Mouse (Mus musculus): ENCODE measurements around the gene Naif1.

Naif1 gene

GRCm38 (mm10) chr2:32500461-32500860 lies 50.2 kb downstream of the Naif1 start:
- DNase-seq (ENCODE audit: low read depth, low spot score): no peak

- no peak for DNase-seq (ENCODE audit: low read depth, low spot score)
These were observed 51.6 kb downstream of the Naif1 start for GRCm38 (mm10) chr2:32501754-32502324.

GRCm38 (mm10) chr2:32502843-32503242 lies 52.6 kb downstream of the Naif1 start:
- no peak for DNase-seq (ENCODE audit: low read depth, low spot score)

- DNase-seq (ENCODE audit: low read depth, low spot score): no peak
These were observed 53.3 kb downstream of the Naif1 start for GRCm38 (mm10) chr2:32503588-32503987.

GRCm38 (mm10) chr2:32505536-32505935 lies 55.3 kb downstream of the Naif1 start:
- DNase-seq (ENCODE audit: low read depth, low spot score): no peak
